Mouse (Mus musculus): ENCODE measurements around the gene 1700018B08Rik. TPM values are rescaled to one million over a fixed set of nuclear protein-coding genes. Genes with fewer than 3 reads are reported as not detected.

1700018B08Rik gene
- not detected in 2 replicates for polyA plus RNA-seq (2015; fragmentation: Nextera tagmentation; extraction: Ambion mirVana)

DNA sequence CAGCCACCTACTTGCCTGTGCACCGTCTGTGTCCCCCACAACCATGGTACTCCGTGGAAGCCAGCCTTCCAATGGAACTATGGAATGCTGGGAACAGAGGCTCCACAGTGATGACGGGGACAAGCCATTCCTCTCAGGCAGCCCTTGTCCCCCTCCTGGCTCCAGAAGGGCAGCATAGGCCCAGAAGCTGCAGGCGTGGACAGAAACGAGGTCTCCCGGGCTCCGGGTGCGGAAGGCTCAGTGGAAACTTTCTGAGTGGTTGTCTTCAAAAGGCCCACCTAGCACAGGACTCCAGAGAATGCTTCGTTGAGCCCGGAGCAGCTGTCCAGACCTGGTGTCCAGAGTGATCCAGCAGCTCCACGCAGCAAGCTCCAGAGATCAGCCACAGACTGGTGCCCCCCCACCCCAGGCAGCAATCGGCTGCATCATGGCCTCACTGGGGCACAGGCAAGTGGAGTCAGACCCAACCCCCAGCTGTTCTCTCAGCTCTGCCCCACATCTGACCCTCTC, at the start of gene 1700018B08Rik:
1700018B08Rik (minus strand) TSS at position 45 of the 510 bp plus-strand sequence.
- WGBS, result 89% methylated on average over 12 of the region's 12 CpGs

DNA sequence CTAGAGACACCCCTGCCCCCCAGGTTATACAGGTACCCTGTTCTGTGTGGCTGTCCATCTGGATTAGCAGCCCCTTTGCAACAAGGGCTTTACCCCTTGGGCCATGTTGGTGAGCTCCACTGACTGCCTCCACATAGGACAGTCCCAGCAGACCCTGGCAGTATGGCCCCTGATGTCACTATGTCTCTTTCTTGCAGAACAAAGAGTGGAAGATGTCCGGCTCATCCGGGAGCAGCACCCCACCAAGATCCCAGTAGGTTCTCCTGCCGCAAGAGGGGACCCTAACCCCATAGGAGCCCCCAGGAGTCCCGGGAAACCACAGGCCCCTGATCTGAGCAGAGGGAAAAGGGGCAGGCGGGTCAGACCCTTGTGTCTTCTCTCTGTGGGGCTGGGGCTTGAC, 49.2 kb upstream of the 1700018B08Rik start:
- H3K4me3 ChIP-seq, result no peak overlapping the region
- WGBS, result 92% methylated on average over 5 of the region's 5 CpGs
- H3K9me3 ChIP-seq, result no peaks in the 10 kb centered on the region
- H3K4me1 ChIP-seq (replicated peaks), result peaks cover 29% of the 10 kb centered on the region
- peaks cover 31% of the 10 kb centered on the region for H3K36me3 ChIP-seq
- no peak overlapping the region for H3K9ac ChIP-seq
- no peak for ATAC-seq (ENCODE audit: low FRiP score, low read depth)
- no peaks in the 10 kb centered on the region for H3K27me3 ChIP-seq
- no peak overlapping the region for H3K27ac ChIP-seq (replicated peaks)
- H3K4me2 ChIP-seq, result no peak overlapping the region

More for the DNA sequence above, at the start of gene 1700018B08Rik:
- Histone ChIP-seq H3K9me3 (no peaks in the 10 kb centered on the region), H3K4me2 (no peak within 1 kb of the TSS), H3K27me3 (no peaks in the 10 kb centered on the region), H3K36me3 (no peaks in the 10 kb centered on the region), H3K4me1 (replicated peaks) (0 out of 2 replicates have a peak, but pooled peaks cover 3% of the 10 kb centered on the region), H3K4me3 (no peak within 1 kb of the TSS), H3K27ac (replicated peaks) (no peak within 1 kb of the TSS), H3K9ac (no peak within 1 kb of the TSS)
- no peak for ATAC-seq (ENCODE audit: low FRiP score, low read depth)

DNA sequence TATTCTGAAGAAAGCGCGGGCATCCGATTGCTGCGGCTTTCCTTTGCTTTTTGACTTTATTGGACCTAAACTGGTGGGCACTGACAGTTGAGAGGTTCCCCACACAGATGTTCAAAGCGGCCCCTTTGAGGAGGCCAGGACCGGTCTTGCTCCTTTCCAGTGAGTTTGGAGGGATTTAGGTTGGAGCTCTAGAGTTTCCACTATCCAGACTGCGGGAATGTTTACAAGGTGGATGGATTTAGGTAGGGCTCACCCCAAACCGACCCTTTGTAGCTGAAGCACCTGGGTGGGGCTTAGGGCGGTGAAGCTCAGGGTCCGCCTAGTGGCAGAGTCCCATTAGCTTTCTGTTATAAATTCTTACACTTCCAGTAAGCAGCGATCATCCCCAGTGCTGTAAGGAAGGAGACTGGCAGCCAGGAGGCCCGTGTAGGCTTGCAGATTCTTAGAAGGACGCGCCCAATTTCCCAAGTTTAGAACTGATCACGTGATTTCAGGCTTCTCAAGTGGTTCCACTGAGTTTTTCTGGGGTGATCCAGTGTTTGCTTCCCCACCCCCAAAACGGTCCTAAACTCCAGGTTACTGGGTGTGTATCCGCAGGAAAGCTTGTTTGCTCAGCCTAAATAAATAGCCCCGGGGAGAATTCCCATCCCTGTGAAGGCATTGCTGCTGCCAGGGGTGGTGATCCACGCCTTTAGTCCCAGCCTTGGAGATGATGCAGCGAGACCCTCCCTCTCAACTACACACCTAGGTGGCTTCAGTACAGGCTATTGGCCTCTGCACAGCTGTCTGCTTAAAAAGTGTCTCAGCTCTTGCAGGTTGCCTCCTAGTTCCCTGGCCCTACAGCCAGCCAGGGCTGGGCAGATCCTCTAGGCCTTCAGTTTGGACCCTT, 47.3 kb upstream of the 1700018B08Rik start:
- Histone ChIP-seq H3K4me2 (peak overlapping the region; percentile 87), H3K27ac (replicated peaks) (peak overlapping the region; percentile 84; the same call in 1 of the 2 replicates), H3K9ac (peak overlapping the region; percentile 85), H3K4me3 (peak overlapping the region; percentile 88), H3K27me3 (no peaks in the 10 kb centered on the region), H3K9me3 (no peaks in the 10 kb centered on the region), H3K4me1 (replicated peaks) (peaks cover 29% of the 10 kb centered on the region), H3K36me3 (peaks cover 18% of the 10 kb centered on the region)
- WGBS, result 17% methylated on average over 20 of the region's 20 CpGs
- ATAC-seq (ENCODE audit: low FRiP score, low read depth), result no peak

DNA sequence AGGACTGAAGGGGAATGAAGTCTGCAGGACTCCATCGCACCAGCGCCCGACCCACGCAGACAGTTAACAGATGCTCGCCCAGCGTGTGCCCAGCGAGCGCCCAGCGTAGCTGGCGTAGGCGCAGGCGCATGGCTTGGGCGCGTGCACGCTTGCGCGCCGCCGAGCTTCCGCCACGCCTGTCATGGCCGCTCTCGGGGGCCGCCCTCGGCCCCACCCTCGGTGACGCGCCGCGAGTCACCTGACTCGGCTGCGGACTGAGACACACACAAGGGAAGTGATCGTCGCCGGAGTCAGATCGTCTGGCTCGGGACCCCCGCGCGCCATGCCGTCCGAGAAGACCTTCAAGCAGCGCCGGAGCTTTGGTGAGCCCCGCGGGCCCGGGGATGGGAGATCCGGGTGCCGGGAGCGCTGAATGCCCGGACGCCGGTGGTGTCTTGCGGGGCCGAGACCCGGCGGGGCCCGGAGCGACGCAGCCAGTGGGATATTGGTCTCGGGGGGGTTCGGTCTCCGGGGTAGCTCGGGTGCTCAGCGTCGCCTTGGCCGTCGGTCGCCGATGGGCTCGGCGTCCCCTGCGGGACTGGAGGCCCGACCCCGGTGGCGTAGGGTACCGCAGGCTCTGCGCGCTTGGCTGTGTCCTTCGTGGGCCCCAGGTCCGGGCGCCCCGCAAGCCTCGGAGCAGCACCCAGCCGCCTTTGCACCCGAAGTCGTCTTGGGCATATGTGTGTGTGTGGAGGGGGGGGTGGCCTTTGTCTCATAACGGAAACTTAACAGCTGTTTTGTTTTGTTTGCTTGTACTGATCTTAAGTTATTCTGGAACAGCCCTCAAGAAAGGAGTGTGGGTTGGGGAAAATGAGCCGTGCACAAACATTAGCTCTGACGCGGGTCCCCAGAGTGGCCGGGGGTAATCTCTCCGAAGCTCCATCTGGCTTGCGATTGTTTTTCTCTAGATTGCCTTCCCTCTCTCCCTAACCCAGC, 46.4 kb upstream of the 1700018B08Rik start, which contains the start of gene Map1lc3b:
Map1lc3b (plus strand) TSS at position 159 of the 975 bp plus-strand sequence.
- Histone ChIP-seq H3K27me3 (no peaks in the 10 kb centered on the region), H3K27ac (replicated peaks) (peak within 1 kb of the TSS; percentile 84), H3K4me2 (peak within 1 kb of the TSS; percentile 87), H3K4me3 (peak within 1 kb of the TSS; percentile 88), H3K4me1 (replicated peaks) (peaks cover 33% of the 10 kb centered on the region), H3K36me3 (peaks cover 10% of the 10 kb centered on the region), H3K9me3 (no peaks in the 10 kb centered on the region), H3K9ac (peak within 1 kb of the TSS; percentile 85)
- under 1% methylated on average over 93 of the region's 94 CpGs for WGBS
- ATAC-seq (ENCODE audit: low FRiP score, low read depth), result peak; percentile 86

DNA sequence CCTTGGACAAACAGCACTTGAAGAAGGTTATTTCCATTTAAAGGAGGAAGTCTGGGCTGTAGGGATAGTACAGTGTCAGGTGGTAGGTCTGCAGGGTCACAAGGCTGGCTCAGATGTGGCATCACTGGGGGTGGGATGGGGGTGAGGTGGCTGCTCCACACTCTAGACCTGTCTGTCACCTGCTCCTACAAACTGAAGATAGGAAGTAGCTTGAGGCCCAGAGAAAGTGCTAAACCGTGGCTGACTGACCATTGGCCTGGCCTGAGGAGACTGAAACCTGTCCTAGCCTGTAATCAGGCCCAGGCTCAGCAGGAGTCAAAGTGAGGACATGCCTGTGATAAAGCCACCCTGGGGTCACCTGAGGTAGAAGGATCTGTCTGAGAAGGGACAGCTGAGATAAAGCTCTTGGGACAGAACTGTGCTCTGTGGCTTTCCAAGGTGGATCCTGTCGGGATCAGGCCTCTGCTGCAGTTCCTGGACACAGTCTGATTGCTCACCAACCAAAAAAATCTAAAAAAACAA, 45.1 kb upstream of the 1700018B08Rik start:
- Histone ChIP-seq H3K36me3 (no peaks in the 10 kb centered on the region; the same call in 1 of the 2 replicates), H3K9ac (no peak overlapping the region), H3K4me2 (peak overlapping the region; percentile 87), H3K4me1 (replicated peaks) (peaks cover 38% of the 10 kb centered on the region), H3K9me3 (no peaks in the 10 kb centered on the region), H3K4me3 (no peak overlapping the region), H3K27me3 (no peaks in the 10 kb centered on the region), H3K27ac (replicated peaks) (peak overlapping the region; percentile 84)
- ATAC-seq (ENCODE audit: low FRiP score, low read depth), result no peak
- WGBS, result 53% methylated on average over 2 of the region's 2 CpGs

DNA sequence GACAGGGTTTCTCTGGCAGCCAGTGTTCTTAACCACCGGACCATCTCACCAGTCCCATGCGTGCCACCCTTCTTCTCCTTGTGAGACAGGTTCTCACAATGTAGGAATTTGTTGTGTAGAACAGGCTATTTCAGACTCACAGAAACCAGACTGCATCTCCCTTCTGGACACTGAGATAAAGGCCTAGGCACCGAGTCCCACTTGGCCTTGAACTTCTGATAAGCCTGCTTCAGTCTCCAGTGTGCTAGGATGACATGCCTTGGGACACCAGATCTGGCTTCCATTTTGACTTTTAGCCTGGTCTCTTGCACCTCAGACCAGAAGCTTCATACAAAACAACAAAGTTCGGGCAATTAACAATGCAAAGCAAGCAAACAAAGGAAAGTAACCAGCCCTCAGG, 44.6 kb upstream of the 1700018B08Rik start:
- no peak for ATAC-seq (ENCODE audit: low FRiP score, low read depth)
- 85% methylated on average over 4 of the region's 4 CpGs for WGBS

DNA sequence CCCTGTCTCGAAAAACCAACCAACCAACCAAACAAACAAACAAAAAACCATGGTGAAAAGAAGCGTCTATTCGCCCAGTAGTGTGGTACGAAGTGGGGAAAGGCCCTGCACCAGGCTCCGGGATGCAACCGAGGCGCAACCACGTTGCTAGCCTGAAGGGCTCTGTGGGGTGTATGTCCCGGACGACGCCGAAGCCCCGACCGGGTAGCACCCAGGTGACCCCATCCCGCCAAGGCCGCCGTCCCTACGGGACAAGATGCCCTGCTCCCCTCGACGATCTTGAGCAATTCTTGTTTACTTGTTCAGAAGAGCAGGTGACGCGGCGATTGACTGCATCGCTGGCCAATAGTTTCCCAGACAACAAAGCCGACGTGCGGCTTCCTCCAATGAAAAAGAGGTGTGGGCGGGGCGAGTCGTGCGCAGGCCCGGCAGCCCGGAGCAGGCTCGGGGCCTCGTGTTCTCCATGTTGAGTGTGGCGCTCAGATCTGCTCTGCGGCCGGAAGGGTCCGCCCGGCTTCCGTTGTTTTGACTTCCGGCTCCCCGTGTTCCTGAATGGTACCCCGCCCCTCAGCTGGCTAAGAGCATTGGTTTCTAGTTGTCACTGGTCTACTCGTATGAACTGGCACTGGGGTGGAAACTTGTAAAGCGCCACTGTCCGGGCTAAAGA, 41.2 kb upstream of the 1700018B08Rik start:
- peak; percentile 95 for ATAC-seq (ENCODE audit: low FRiP score, low read depth)
- H3K4me2 ChIP-seq, result peak overlapping the region; percentile 63
- peak overlapping the region; percentile 71 for H3K9ac ChIP-seq
- no peaks in the 10 kb centered on the region for H3K36me3 ChIP-seq
- peaks cover 14% of the 10 kb centered on the region for H3K4me1 ChIP-seq (replicated peaks)
- H3K9me3 ChIP-seq, result no peaks in the 10 kb centered on the region
- peak overlapping the region; percentile 59 for H3K4me3 ChIP-seq
- WGBS, result 1% methylated on average over 47 of the region's 47 CpGs
- 0 out of 2 replicates have a peak, but pooled peaks cover 3% of the 10 kb centered on the region for H3K27me3 ChIP-seq
- H3K27ac ChIP-seq (replicated peaks), result peak overlapping the region; percentile 74

More for the DNA sequence above, 44.6 kb upstream of the 1700018B08Rik start:
- Histone ChIP-seq H3K27me3 (0 out of 2 replicates have a peak, but pooled peaks cover under 1% of the 10 kb centered on the region), H3K4me3 (no peak overlapping the region), H3K4me2 (no peak overlapping the region), H3K4me1 (replicated peaks) (peaks cover 38% of the 10 kb centered on the region), H3K27ac (replicated peaks) (no peak overlapping the region), H3K36me3 (no peaks in the 10 kb centered on the region), H3K9me3 (no peaks in the 10 kb centered on the region), H3K9ac (no peak overlapping the region)

DNA sequence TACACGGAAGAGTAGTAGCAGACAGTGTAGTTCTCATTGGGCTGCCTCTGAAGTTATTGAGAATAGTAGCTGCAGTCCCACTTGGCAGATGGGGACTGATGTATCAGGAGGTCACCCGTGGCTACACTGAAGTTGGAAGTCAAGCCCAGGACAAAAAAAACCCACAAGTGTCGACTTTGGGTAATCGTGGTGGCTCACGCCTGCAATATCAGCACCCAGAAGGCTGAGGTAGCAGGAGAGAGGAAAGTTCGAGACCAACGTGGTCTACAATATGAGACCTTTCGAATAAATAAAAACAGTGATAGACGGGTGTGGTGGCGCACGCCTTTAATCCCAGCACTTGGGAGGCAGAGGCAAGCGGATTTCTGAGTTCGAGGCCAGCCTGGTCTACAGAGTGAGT, 40.6 kb upstream of the 1700018B08Rik start:
- Histone ChIP-seq H3K36me3 (no peaks in the 10 kb centered on the region), H3K9me3 (no peaks in the 10 kb centered on the region), H3K4me1 (replicated peaks) (peaks cover 12% of the 10 kb centered on the region), H3K27ac (replicated peaks) (no peak overlapping the region), H3K4me2 (peak overlapping the region; percentile 63), H3K27me3 (0 out of 2 replicates have a peak, but pooled peaks cover 3% of the 10 kb centered on the region), H3K9ac (peak overlapping the region; percentile 71; the same call in 1 of the 2 replicates), H3K4me3 (peak overlapping the region; percentile 59)
- 43% methylated on average over 13 of the region's 13 CpGs for WGBS
- no peak for ATAC-seq (ENCODE audit: low FRiP score, low read depth)

DNA sequence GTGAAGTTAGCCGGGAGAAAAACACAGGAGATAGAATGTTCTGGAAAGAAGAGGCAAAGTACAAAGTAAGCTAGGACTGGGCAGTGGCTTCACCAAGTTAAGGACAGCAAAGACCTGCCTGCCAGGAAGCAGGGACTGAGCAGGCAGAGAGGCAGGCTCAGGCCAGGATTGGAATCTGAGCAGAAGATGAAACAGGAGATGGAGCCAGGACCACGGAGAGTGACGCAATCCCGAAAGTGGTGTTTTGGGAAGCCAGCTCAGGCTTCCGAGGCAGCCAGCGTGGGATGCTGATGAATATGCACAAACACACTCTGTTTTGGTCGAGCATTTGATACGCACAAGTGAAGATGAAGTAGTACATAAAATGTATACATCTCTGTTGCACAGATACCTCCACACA, 39.5 kb upstream of the 1700018B08Rik start:
- ATAC-seq (ENCODE audit: low FRiP score, low read depth), result no peak
- Histone ChIP-seq H3K4me3 (no peak overlapping the region), H3K27ac (replicated peaks) (no peak overlapping the region), H3K9ac (no peak overlapping the region), H3K27me3 (0 out of 2 replicates have a peak, but pooled peaks cover 3% of the 10 kb centered on the region), H3K36me3 (no peaks in the 10 kb centered on the region), H3K9me3 (no peaks in the 10 kb centered on the region), H3K4me1 (replicated peaks) (peaks cover 14% of the 10 kb centered on the region; the same call in 1 of the 2 replicates), H3K4me2 (no peak overlapping the region)
- 69% methylated on average over 8 of the region's 8 CpGs for WGBS

DNA sequence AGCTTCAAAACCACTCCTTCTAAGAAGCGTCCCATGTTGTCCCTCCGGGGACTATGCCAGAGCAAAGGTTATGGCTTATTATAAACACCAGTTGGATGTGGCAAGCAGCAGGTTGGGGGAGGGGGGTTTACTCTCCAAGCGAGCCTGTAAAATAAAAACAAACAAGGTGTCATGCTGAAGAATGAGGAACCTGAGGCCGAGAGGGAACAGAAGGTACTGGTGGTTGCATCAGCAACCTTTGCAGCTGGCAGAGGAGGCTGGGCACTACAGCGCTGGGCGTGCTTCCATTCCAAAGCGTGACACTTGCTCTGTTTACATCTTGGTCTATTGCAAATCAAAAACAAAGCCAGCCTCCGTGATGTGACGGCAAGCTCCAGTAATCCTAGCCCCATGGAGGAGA, 36.3 kb upstream of the 1700018B08Rik start:
- Histone ChIP-seq H3K36me3 (no peaks in the 10 kb centered on the region), H3K4me1 (replicated peaks) (peaks cover 33% of the 10 kb centered on the region), H3K4me2 (no peak overlapping the region), H3K9me3 (no peaks in the 10 kb centered on the region), H3K27ac (replicated peaks) (no peak overlapping the region), H3K4me3 (no peak overlapping the region), H3K9ac (no peak overlapping the region), H3K27me3 (0 out of 2 replicates have a peak, but pooled peaks cover 3% of the 10 kb centered on the region)
- ATAC-seq (ENCODE audit: low FRiP score, low read depth), result no peak
- 44% methylated on average over 9 of the region's 9 CpGs for WGBS
